Mouse (Mus musculus) layer of hippocampus, adult 18-20 months (tissue): ENCODE measurements around the gene Grip1. TPM values are rescaled to one million over a fixed set of nuclear protein-coding genes. Genes with fewer than 3 reads are reported as not detected.

ENCODE experiments used
- DNase-seq, 2 experiments: peaks; one replicate each; pipeline ENCODE4 v3.0.0; 2022; ENCODE audit warnings: low spot score in 2 of 2
- total RNA-seq, 2 experiments: library from RNA; stranded (reverse); gene quantifications; 2 replicates each; pipeline ENCODE4 v1.2.3; 2021

Gene Grip1
- total RNA-seq, 2 experiments from 2014 or later, result 23.3 to 25.4 TPM

- no peak for DNase-seq
Measured at GRCm38 (mm10) chr10:119558432-119558831, 104.8 kb downstream of the Grip1 start.

- no peak for DNase-seq
Measured at GRCm38 (mm10) chr10:119564862-119565261, 111.2 kb downstream of the Grip1 start.

GRCm38 (mm10) chr10:119573134-119573533 lies 119.5 kb downstream of the Grip1 start:
- no peak for DNase-seq

GRCm38 (mm10) chr10:119575780-119576179 lies 122.2 kb downstream of the Grip1 start:
- no peak for DNase-seq

- DNase-seq, result no peak
Measured at GRCm38 (mm10) chr10:119580024-119580423, 126.4 kb downstream of the Grip1 start.

- DNase-seq, result no peak
Measured at GRCm38 (mm10) chr10:119584666-119585065, 131.0 kb downstream of the Grip1 start.

- no peak for DNase-seq
Measured at GRCm38 (mm10) chr10:119586976-119587375, 133.3 kb downstream of the Grip1 start.

- no peak for DNase-seq
Measured at GRCm38 (mm10) chr10:119596822-119597221, 143.2 kb downstream of the Grip1 start.

GRCm38 (mm10) chr10:119607501-119607900 lies 153.9 kb downstream of the Grip1 start:
- DNase-seq, result no peak

GRCm38 (mm10) chr10:119608998-119609397 lies 155.4 kb downstream of the Grip1 start:
- DNase-seq, result no peak

GRCm38 (mm10) chr10:119610279-119610895 lies 156.8 kb downstream of the Grip1 start:
- no peak for DNase-seq

GRCm38 (mm10) chr10:119612034-119612433 lies 158.4 kb downstream of the Grip1 start:
- no peak for DNase-seq

- DNase-seq, result no peak
Measured at GRCm38 (mm10) chr10:119614726-119615125, 161.1 kb downstream of the Grip1 start.

- DNase-seq, result peak in 1 of 2 experiments; percentile 20
Measured at GRCm38 (mm10) chr10:119615240-119615885, 161.7 kb downstream of the Grip1 start.

GRCm38 (mm10) chr10:119616078-119616477 lies 162.4 kb downstream of the Grip1 start:
- DNase-seq, result no peak

GRCm38 (mm10) chr10:119628656-119629055 lies 175.0 kb downstream of the Grip1 start:
- DNase-seq, result no peak

- no peak for DNase-seq
Measured at GRCm38 (mm10) chr10:119630401-119630800, 176.8 kb downstream of the Grip1 start.

- DNase-seq, result no peak
Measured at GRCm38 (mm10) chr10:119631966-119632365, 178.3 kb downstream of the Grip1 start.

- DNase-seq, result no peak
Measured at GRCm38 (mm10) chr10:119634544-119634943, 180.9 kb downstream of the Grip1 start.

- DNase-seq, result no peak
Measured at GRCm38 (mm10) chr10:119640534-119640933, 186.9 kb downstream of the Grip1 start.

GRCm38 (mm10) chr10:119641011-119641410 lies 187.4 kb downstream of the Grip1 start:
- DNase-seq, result no peak

- no peak for DNase-seq
Measured at GRCm38 (mm10) chr10:119644289-119644688, 190.7 kb downstream of the Grip1 start.
